ENCODE assay signal across 8 mouse cellular contexts in genomic region chr5:114775056-114775979, GRCm38 (mm10). TPM values are rescaled to one million over a fixed set of nuclear protein-coding genes. Genes with fewer than 3 reads are reported as not detected.
DNase-seq lines count a peak whose midpoint lies in the region; ATAC-seq and TF ChIP-seq lines count a peak whose summit lies in the region.

Gene Git2 (minus strand): TSS chr5:114775517.

- WGBS in thymus, adult 2 months = 1% methylated on average over 63 of the region's 63 CpGs
- WGBS in bone marrow, adult 2 months = under 1% methylated on average over 53 of the region's 63 CpGs
- WGBS in hindbrain, embryonic 14.5 days = under 1% methylated on average over 48 of the region's 63 CpGs
- WGBS in limb, embryonic 11.5 days = under 1% methylated on average over 42 of the region's 63 CpGs

- no peaks in the 10 kb centered on the region for H3K9me3 ChIP-seq in hindbrain, embryonic 14.5 days (ENCODE audit: control insufficient read depth, low read length)
- H3K9me3 ChIP-seq in limb, embryonic 11.5 days (ENCODE audit: control insufficient read depth, low read length) = no peaks in the 10 kb centered on the region

- H3K27me3 ChIP-seq in thymus, adult 2 months (ENCODE audit: control insufficient read depth, insufficient read depth, low read length) = no peaks in the 10 kb centered on the region
- no peaks in the 10 kb centered on the region for H3K27me3 ChIP-seq in hindbrain, embryonic 14.5 days (ENCODE audit: control insufficient read depth, insufficient read depth, low read length)
- no peaks in the 10 kb centered on the region for H3K27me3 ChIP-seq in limb, embryonic 11.5 days (ENCODE audit: control insufficient read depth, insufficient read depth, low read length)

- ATAC-seq in hindbrain, embryonic 14.5 days (ENCODE audit: low FRiP score) = no peak
- ATAC-seq in limb, embryonic 11.5 days (ENCODE audit: insufficient number of reproducible peaks, low FRiP score, low TSS enrichment, low read depth) = no peak
- no peak for ATAC-seq in monocyte, adult 5-6 weeks (replicated peaks; ENCODE audit: insufficient number of reproducible peaks, low FRiP score, low TSS enrichment, poor library complexity, severe bottlenecking)

- DNase-seq in thymus, adult 2 months = peak; percentile 29
- DNase-seq in thymus, postnatal 10 days (ENCODE audit: low spot score in 2 of 2) = no peak
- DNase-seq in gastrocnemius, adult 8-10 months (ENCODE audit: low spot score in 2 of 2) = no peak
- peak; percentile 57 for DNase-seq in hindbrain, embryonic 14.5 days (ENCODE audit: low spot score)
- DNase-seq in limb, embryonic 11.5 days (ENCODE audit: low spot score) = peak; percentile 36
- no peak for DNase-seq in ovary, postnatal 36 days (ENCODE audit: low spot score)

- peak within 1 kb of the TSS; percentile 96 for H3K9ac ChIP-seq in hindbrain, embryonic 14.5 days
- peak within 1 kb of the TSS; percentile 91 for H3K9ac ChIP-seq in limb, embryonic 11.5 days (ENCODE audit: low read length)

- peak within 1 kb of the TSS; percentile 68; the same call in 1 of the 2 replicates for H3K27ac ChIP-seq in thymus, adult 2 months (ENCODE audit: control insufficient read depth, insufficient read depth, low read length)
- H3K27ac ChIP-seq in bone marrow, adult 2 months (ENCODE audit: control insufficient read depth, insufficient read depth, low read depth, low read length, poor library complexity) = peak within 1 kb of the TSS; percentile 92
- peak within 1 kb of the TSS; percentile 95 for H3K27ac ChIP-seq in hindbrain, embryonic 14.5 days
- H3K27ac ChIP-seq in limb, embryonic 11.5 days (replicated peaks; ENCODE audit: low read depth, low read length) = peak within 1 kb of the TSS; percentile 91

- TF ChIP-seq CTCF in thymus, adult 2 months (IDR thresholded peaks at IDR 0.05; ENCODE audit: borderline replicate concordance, control insufficient read depth, extremely low read depth, insufficient read depth, low read length, poor library complexity) = no peak
- TF ChIP-seq CTCF in bone marrow, adult 2 months (IDR thresholded peaks at IDR 0.05; ENCODE audit: control insufficient read depth, insufficient read depth, low read length) = no peak

- H3K4me1 ChIP-seq in thymus, adult 2 months (replicated peaks; ENCODE audit: control insufficient read depth, insufficient read depth, low read length) = peaks cover 42% of the 10 kb centered on the region
- H3K4me1 ChIP-seq in bone marrow, adult 2 months (ENCODE audit: control insufficient read depth, insufficient read depth, low read length) = peaks cover 10% of the 10 kb centered on the region
- H3K4me1 ChIP-seq in hindbrain, embryonic 14.5 days (replicated peaks; ENCODE audit: control insufficient read depth, insufficient read depth, low read length) = peaks cover 40% of the 10 kb centered on the region
- no peaks in the 10 kb centered on the region for H3K4me1 ChIP-seq in limb, embryonic 11.5 days (ENCODE audit: control insufficient read depth, insufficient read depth, low read length)

- H3K4me3 ChIP-seq in thymus, adult 2 months (ENCODE audit: control insufficient read depth, insufficient read depth, low read length) = peak within 1 kb of the TSS; percentile 93
- H3K4me3 ChIP-seq in bone marrow, adult 2 months (replicated peaks; ENCODE audit: control insufficient read depth, low read depth, low read length) = peak within 1 kb of the TSS; percentile 91
- H3K4me3 ChIP-seq in hindbrain, embryonic 14.5 days (replicated peaks; ENCODE audit: low read length) = peak within 1 kb of the TSS; percentile 92
- H3K4me3 ChIP-seq in limb, embryonic 11.5 days (ENCODE audit: low read depth, low read length) = peak within 1 kb of the TSS; percentile 94

- no peaks in the 10 kb centered on the region for H3K36me3 ChIP-seq in thymus, adult 2 months (ENCODE audit: control insufficient read depth, insufficient read depth, low read length)
- no peaks in the 10 kb centered on the region for H3K36me3 ChIP-seq in hindbrain, embryonic 14.5 days (replicated peaks; ENCODE audit: control insufficient read depth, insufficient read depth)
- H3K36me3 ChIP-seq in limb, embryonic 11.5 days (ENCODE audit: control insufficient read depth, insufficient read depth, low read length) = no peaks in the 10 kb centered on the region

- H3K4me2 ChIP-seq in hindbrain, embryonic 14.5 days (replicated peaks) = peak within 1 kb of the TSS; percentile 84
- peak within 1 kb of the TSS; percentile 65 for H3K4me2 ChIP-seq in limb, embryonic 11.5 days (ENCODE audit: low read depth, severe bottlenecking)

- no peak; the same call in 1 of the 2 replicates for TF ChIP-seq POLR2A in thymus, adult 2 months (IDR thresholded peaks at IDR 0.05; ENCODE audit: control insufficient read depth, extremely low read depth, insufficient read depth, low read length, poor library complexity)
- TF ChIP-seq POLR2A in bone marrow, adult 2 months (IDR thresholded peaks at IDR 0.05; ENCODE audit: borderline replicate concordance, control insufficient read depth, low read depth, low read length) = 0 out of 2 replicates have a peak, but pooled peaks have one; percentile 14

RNA-seq across cellular contexts. Expression of gene Git2, which starts in this region (rescaled TPM):
- polyA plus RNA-seq in thymus, adult 2 months (2012; rRNA removed) = 221 and 232 TPM in 2 replicates
- polyA plus RNA-seq in bone marrow, adult 2 months (2011; ENCODE audit: insufficient read depth, insufficient read length, low replicate concordance, missing spikeins) = 33.6 and 52.4 TPM in 2 replicates
- 10 to 100 TPM; 12.7 to 19.4 (median 16.6) TPM for total RNA-seq in gastrocnemius, adult 8-10 months (2022)
- polyA plus RNA-seq in hindbrain, embryonic 14.5 days (2014; fragmentation: Nextera tagmentation; extraction: Ambion mirVana) = 44.3 and 45.1 TPM in 2 replicates
- 35.2 and 39.1 TPM in 2 replicates for polyA plus RNA-seq in limb, embryonic 11.5 days (2014; fragmentation: Nextera tagmentation; extraction: Ambion mirVana)
- total RNA-seq in monocyte, adult 5-6 weeks (2017) = 118 to 169 TPM (median 121 TPM) in 3 replicates

Comparison
In these comparisons a context has a peak if more than half of its experiments do, and no peak if none do; other contexts are left out.
1. DNase-seq: peak in thymus, adult 2 months (single experiment), hindbrain, embryonic 14.5 days (single experiment) and limb, embryonic 11.5 days (single experiment); none in thymus, postnatal 10 days (0 of 2), gastrocnemius, adult 8-10 months (0 of 2) and ovary, postnatal 36 days (single experiment).
2. Peak in every context shown above with its lines, with median percentiles within 50 percentile points of each other: H3K27ac ChIP-seq and H3K4me3 ChIP-seq.